15 mouse cellular contexts compared by ENCODE assay signal in the genomic region with DNA sequence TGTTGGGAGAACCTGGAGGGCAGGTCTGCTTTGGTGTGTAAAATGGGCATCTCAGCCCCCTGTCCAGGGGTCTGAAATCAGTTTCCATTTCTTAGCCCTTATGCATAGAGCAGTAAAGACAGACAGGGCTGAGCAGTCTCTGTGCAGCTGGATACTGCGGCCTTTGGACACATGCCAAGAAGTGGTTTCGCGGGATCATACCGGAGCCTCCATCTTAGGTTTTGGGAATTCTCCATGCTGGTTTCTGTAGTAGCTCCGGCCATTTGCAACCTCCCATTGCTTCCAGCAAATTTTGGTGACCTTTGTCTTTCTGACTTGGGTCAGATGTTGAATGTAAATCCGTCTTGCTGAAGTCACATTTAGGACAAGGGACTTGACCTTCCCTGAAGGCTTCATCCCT. TPM values are rescaled to one million over a fixed set of nuclear protein-coding genes. Genes with fewer than 3 reads are reported as not detected.
DNase-seq lines count a peak whose midpoint lies in the region; ATAC-seq lines count a peak whose summit lies in the region.
"Had no signal": no experiment of that assay in that cellular context is flagged by ENCODE, and none has a peak within 500 bp of the region (broad histone marks: within the 10 kb centered on the region; RNA-seq: fewer than 3 reads in every experiment).

No protein-coding gene starts in this region.

- H3K9me3 ChIP-seq in forebrain, embryonic 13.5 days (replicated peaks), result no peaks in the 10 kb centered on the region
- H3K9me3 ChIP-seq in forebrain, embryonic 11.5 days (ENCODE audit: control insufficient read depth, low read length), result no peaks in the 10 kb centered on the region
- H3K9me3 ChIP-seq: midbrain, embryonic 13.5 days had no signal

- ATAC-seq in forebrain, embryonic 13.5 days, result 0 out of 2 replicates have a peak, but pooled peaks have one; percentile 48
- ATAC-seq in forebrain, embryonic 11.5 days (replicated peaks; ENCODE audit: low FRiP score), result no peak
- ATAC-seq: midbrain, embryonic 13.5 days had no signal

- H3K4me1 ChIP-seq in forebrain, embryonic 13.5 days, result peaks cover 31% of the 10 kb centered on the region
- peaks cover 6% of the 10 kb centered on the region; the same call in 1 of the 2 replicates for H3K4me1 ChIP-seq in forebrain, embryonic 11.5 days (replicated peaks; ENCODE audit: control insufficient read depth, insufficient read depth, low read length)

- no peak for DNase-seq in forebrain, embryonic 11.5 days (ENCODE audit: low spot score)
- peak; percentile 77 for DNase-seq in kidney, postnatal 10 days
- no peak for DNase-seq in kidney, postnatal 14 days
- DNase-seq in NIH3T3 (ENCODE audit: low read depth), result peak; percentile 53
- DNase-seq in kidney, postnatal 25 days, result peak; percentile 53 to 58
- DNase-seq in thymus, postnatal 14 days, result no peak
- DNase-seq: cerebellum, postnatal 36 days; gastrocnemius, postnatal 14 days; heart, postnatal 10 days; lung, postnatal 14 days; thymus, adult 18-20 months had no signal

- H3K4me2 ChIP-seq in forebrain, embryonic 13.5 days, result no peak overlapping the region
- no peak overlapping the region for H3K4me2 ChIP-seq in forebrain, embryonic 11.5 days (ENCODE audit: low read depth, low read length, severe bottlenecking)
- H3K4me2 ChIP-seq: midbrain, embryonic 13.5 days had no signal

- no peak overlapping the region for H3K4me3 ChIP-seq in forebrain, embryonic 13.5 days
- H3K4me3 ChIP-seq in forebrain, embryonic 11.5 days (ENCODE audit: low read depth, low read length), result no peak overlapping the region
- H3K4me3 ChIP-seq: erythroblast, embryonic 14.5 days; midbrain, embryonic 13.5 days had no signal

- no peak overlapping the region for H3K27ac ChIP-seq in forebrain, embryonic 13.5 days
- H3K27ac ChIP-seq in forebrain, embryonic 11.5 days (ENCODE audit: low read depth, low read length), result no peak overlapping the region
- H3K27ac ChIP-seq: midbrain, embryonic 13.5 days had no signal

- no peaks in the 10 kb centered on the region for H3K36me3 ChIP-seq in forebrain, embryonic 13.5 days (ENCODE audit: poor library complexity, severe bottlenecking)
- H3K36me3 ChIP-seq in forebrain, embryonic 11.5 days (ENCODE audit: control insufficient read depth, insufficient read depth, low read length), result no peaks in the 10 kb centered on the region
- H3K36me3 ChIP-seq: midbrain, embryonic 13.5 days had no signal

- H3K27me3 ChIP-seq in forebrain, embryonic 13.5 days, result no peaks in the 10 kb centered on the region
- no peaks in the 10 kb centered on the region for H3K27me3 ChIP-seq in forebrain, embryonic 11.5 days (ENCODE audit: control insufficient read depth, insufficient read depth, low read length)
- H3K27me3 ChIP-seq: midbrain, embryonic 13.5 days had no signal

- peak overlapping the region; percentile 34; the same call in 1 of the 2 replicates for H3K9ac ChIP-seq in forebrain, embryonic 13.5 days
- H3K9ac ChIP-seq in forebrain, embryonic 11.5 days (ENCODE audit: low read length), result no peak overlapping the region
- H3K9ac ChIP-seq: midbrain, embryonic 13.5 days had no signal

- WGBS in forebrain, embryonic 13.5 days, result 45% methylated on average over 6 of the region's 6 CpGs
- WGBS in forebrain, embryonic 11.5 days, result 82% methylated on average over 6 of the region's 6 CpGs

RNA-seq across cellular contexts. Expression of gene Ptbp1, which starts 10.8 kb away (rescaled TPM):
- polyA plus RNA-seq in forebrain, embryonic 13.5 days (2015; fragmentation: Nextera tagmentation; extraction: Ambion mirVana), result 148 and 171 TPM in 2 replicates
- polyA plus RNA-seq in forebrain, embryonic 11.5 days (2014; fragmentation: Nextera tagmentation; extraction: Ambion mirVana), result 261 and 295 TPM in 2 replicates

RNA-seq across cellular contexts. Expression of gene Misp, which starts 22.7 kb away (rescaled TPM):
- 0.71 and 1.1 TPM in 2 replicates for polyA plus RNA-seq in forebrain, embryonic 13.5 days (2015; fragmentation: Nextera tagmentation; extraction: Ambion mirVana)
- polyA plus RNA-seq in forebrain, embryonic 11.5 days (2014; fragmentation: Nextera tagmentation; extraction: Ambion mirVana), result 0.39 and 0.99 TPM in 2 replicates
- polyA plus RNA-seq: erythroblast, embryonic 14.5 days had no signal

RNA-seq across cellular contexts. Expression of gene Prtn3, which starts 30.8 kb away (rescaled TPM):
- 12.8 and 15.9 TPM in 2 replicates for polyA plus RNA-seq in forebrain, embryonic 13.5 days (2015; fragmentation: Nextera tagmentation; extraction: Ambion mirVana)
- 13.0 and 13.3 TPM in 2 replicates for polyA plus RNA-seq in forebrain, embryonic 11.5 days (2014; fragmentation: Nextera tagmentation; extraction: Ambion mirVana)

RNA-seq across cellular contexts. Expression of gene Plppr3, which starts 31.0 kb away (rescaled TPM):
- polyA plus RNA-seq in forebrain, embryonic 13.5 days (2015; fragmentation: Nextera tagmentation; extraction: Ambion mirVana), result 290 and 308 TPM in 2 replicates
- polyA plus RNA-seq in forebrain, embryonic 11.5 days (2014; fragmentation: Nextera tagmentation; extraction: Ambion mirVana), result 131 and 146 TPM in 2 replicates

RNA-seq across cellular contexts. Expression of gene Elane, which starts 42.6 kb away (rescaled TPM):
- polyA plus RNA-seq in forebrain, embryonic 13.5 days (2015; fragmentation: Nextera tagmentation; extraction: Ambion mirVana), result 0.24 TPM in 1 of 2 replicates, not detected in the other
- polyA plus RNA-seq in forebrain, embryonic 11.5 days (2014; fragmentation: Nextera tagmentation; extraction: Ambion mirVana), result not detected in 2 replicates
- polyA plus RNA-seq: midbrain, embryonic 13.5 days; small intestine, adult 2 months had no signal

Comparison
In these comparisons a context has a peak if more than half of its experiments do, and no peak if none do; other contexts are left out.
1. DNase-seq: peak in kidney, postnatal 10 days (single experiment), NIH3T3 (single experiment) and kidney, postnatal 25 days (2 of 2); none in forebrain, embryonic 11.5 days (single experiment), kidney, postnatal 14 days (single experiment) and thymus, postnatal 14 days (single experiment).